Mouse (Mus musculus): ENCODE measurements around the gene Olfr926.
"Not testable (repeated sequence)": the region's sequence is repeated elsewhere in the genome, so short reads cannot be mapped to it uniquely, and the experiment has no call there.

Olfr926 gene

DNA sequence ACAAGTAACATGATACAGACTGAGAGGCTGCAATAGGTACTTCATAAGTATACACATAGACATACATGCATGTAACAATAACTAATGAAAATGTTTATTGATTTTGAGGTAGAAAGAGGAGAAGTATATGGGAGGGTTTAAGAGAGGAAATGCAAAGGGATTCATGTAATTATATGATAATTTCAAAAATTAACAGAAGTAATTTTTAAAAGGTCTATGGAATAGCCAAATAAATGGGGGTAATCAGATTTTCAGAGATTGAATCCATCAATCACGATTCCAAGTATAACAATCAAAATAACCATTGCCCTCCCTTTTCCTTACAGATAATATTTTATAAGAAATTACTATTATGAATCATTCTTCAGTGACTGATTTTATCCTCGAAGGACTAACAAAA, at the start of gene Olfr926:
Gene Olfr926 (plus strand): TSS at position 301 of the 400 bp plus-strand sequence.
- DNase-seq (ENCODE audit: inconsistent age in 2 of 2, low spot score in 1 of 2) = no peak

GRCm38 (mm10) chr9:38833027-38833426, 43.9 kb upstream of the Olfr926 start:
- DNase-seq (ENCODE audit: inconsistent age in 2 of 2, low spot score in 1 of 2) = no peak

GRCm38 (mm10) chr9:38844149-38844548, 32.8 kb upstream of the Olfr926 start, which contains the start of gene Olfr924:
Gene Olfr924 (plus strand): TSS chr9:38844449.
- DNase-seq (ENCODE audit: inconsistent age in 2 of 2, low spot score in 1 of 2) = no peak

- no peak for DNase-seq (ENCODE audit: inconsistent age in 2 of 2, low spot score in 1 of 2)
Measured at GRCm38 (mm10) chr9:38854760-38855159, 22.2 kb upstream of the Olfr926 start, which contains the start of gene Olfr26. Gene Olfr26 (plus strand): TSS chr9:38855060.

DNA sequence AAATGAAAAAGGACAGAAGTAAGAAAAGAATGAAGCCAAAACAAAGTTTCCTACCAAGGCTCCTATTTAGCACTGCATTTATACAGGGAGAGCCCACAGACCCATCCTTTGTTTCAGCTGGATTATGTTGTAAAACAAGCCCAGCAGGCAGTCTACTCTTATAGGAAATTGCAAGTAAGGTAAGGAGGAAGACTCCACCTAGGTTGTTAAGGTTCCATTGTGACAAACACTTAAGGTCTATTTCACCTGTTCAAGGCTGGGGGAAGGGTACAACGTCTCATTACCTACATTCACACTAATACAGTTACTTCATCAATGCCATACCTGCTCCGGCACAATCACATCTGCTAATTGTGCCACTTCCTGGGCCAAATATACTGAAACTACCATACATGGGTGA, 2.0 kb upstream of the Olfr926 start:
- not testable (repeated sequence) for DNase-seq (ENCODE audit: inconsistent age in 2 of 2, low spot score in 1 of 2)
